Mouse (Mus musculus): ENCODE results near the gene Vmn2r94. TPM values are rescaled to one million over a fixed set of nuclear protein-coding genes. Genes with fewer than 3 reads are reported as not detected.

The Vmn2r94 gene
- not detected in 2 replicates for polyA plus RNA-seq (2012; ENCODE audit: insufficient read depth, insufficient read length, missing spikeins)

GRCm38 (mm10) chr17:18277656-18278055 lies at the start of gene Vmn2r94:
Gene Vmn2r94 (minus strand): TSS chr17:18277756.
- Histone ChIP-seq H3K27ac (replicated peaks; ENCODE audit: low read depth, low read length) (no peak within 1 kb of the TSS), H3K4me3 (ENCODE audit: insufficient read depth, low read depth, low read length) (no peak within 1 kb of the TSS), H3K4me1 (ENCODE audit: control insufficient read depth, insufficient read depth, insufficient read length, low read length) (no peaks in the 10 kb centered on the region)

GRCm38 (mm10) chr17:18323031-18323430 lies 45.5 kb upstream of the Vmn2r94 start:
- Histone ChIP-seq H3K4me3 (ENCODE audit: insufficient read depth, low read depth, low read length) (no peak overlapping the region), H3K4me1 (ENCODE audit: control insufficient read depth, insufficient read depth, insufficient read length, low read length) (no peaks in the 10 kb centered on the region), H3K27ac (replicated peaks; ENCODE audit: low read depth, low read length) (no peak overlapping the region)

GRCm38 (mm10) chr17:18297799-18298198 lies 20.2 kb upstream of the Vmn2r94 start, which contains the start of gene Vmn2r93:
Gene Vmn2r93 (plus strand): TSS chr17:18298099.
- Histone ChIP-seq H3K4me1 (ENCODE audit: control insufficient read depth, insufficient read depth, insufficient read length, low read length) (no peaks in the 10 kb centered on the region), H3K4me3 (ENCODE audit: insufficient read depth, low read depth, low read length) (no peak within 1 kb of the TSS), H3K27ac (replicated peaks; ENCODE audit: low read depth, low read length) (no peak within 1 kb of the TSS)

- Histone ChIP-seq H3K27ac (replicated peaks; ENCODE audit: low read depth, low read length) (no peak overlapping the region), H3K4me1 (ENCODE audit: control insufficient read depth, insufficient read depth, insufficient read length, low read length) (no peaks in the 10 kb centered on the region), H3K4me3 (ENCODE audit: insufficient read depth, low read depth, low read length) (no peak overlapping the region)
These were observed 40.6 kb downstream of the Vmn2r94 start for GRCm38 (mm10) chr17:18236931-18237330.

GRCm38 (mm10) chr17:18231996-18232395 lies 45.6 kb downstream of the Vmn2r94 start:
- Histone ChIP-seq H3K4me3 (ENCODE audit: insufficient read depth, low read depth, low read length) (no peak overlapping the region), H3K4me1 (ENCODE audit: control insufficient read depth, insufficient read depth, insufficient read length, low read length) (no peaks in the 10 kb centered on the region), H3K27ac (replicated peaks; ENCODE audit: low read depth, low read length) (no peak overlapping the region)

GRCm38 (mm10) chr17:18221300-18221699 lies 56.3 kb downstream of the Vmn2r94 start:
- H3K4me3 ChIP-seq (ENCODE audit: insufficient read depth, low read depth, low read length): no peak overlapping the region
- H3K27ac ChIP-seq (replicated peaks; ENCODE audit: low read depth, low read length): no peak overlapping the region
- no peaks in the 10 kb centered on the region for H3K4me1 ChIP-seq (ENCODE audit: control insufficient read depth, insufficient read depth, insufficient read length, low read length)

Other genes starting within 250 kb of the Vmn2r94 start
- not detected in 2 replicates for gene Vmn2r124, start 228.3 kb downstream of the Vmn2r94 start, polyA plus RNA-seq (2012; ENCODE audit: insufficient read depth, insufficient read length, missing spikeins)
- gene Vmn2r91, start 192.7 kb downstream of the Vmn2r94 start, polyA plus RNA-seq (2012; ENCODE audit: insufficient read depth, insufficient read length, missing spikeins): not detected in 2 replicates
- not detected in 2 replicates for gene Vmn2r92, start 125.9 kb downstream of the Vmn2r94 start, polyA plus RNA-seq (2012; ENCODE audit: insufficient read depth, insufficient read length, missing spikeins)
- not detected in 2 replicates for gene Vmn2r93, start 20.3 kb upstream of the Vmn2r94 start, polyA plus RNA-seq (2012; ENCODE audit: insufficient read depth, insufficient read length, missing spikeins)
- gene Vmn2r95, start 146.3 kb upstream of the Vmn2r94 start, polyA plus RNA-seq (2012; ENCODE audit: insufficient read depth, insufficient read length, missing spikeins): not detected in 2 replicates

Measured in brown adipose tissue, adult 24 weeks (tissue).